Mouse (Mus musculus) heart, embryonic 12.5 days (tissue): ENCODE measurements around the gene Ptdss2. TPM values are rescaled to one million over a fixed set of nuclear protein-coding genes. Genes with fewer than 3 reads are reported as not detected.

ENCODE experiments used
- ATAC-seq: fragments of 200-750 bp; cut with Nextera tagmentation; 2 replicates; pipeline ENCODE4 v1.8.0; 2017; ENCODE audit warnings: moderate TSS enrichment, moderate library complexity; ENCODE audit not compliant: insufficient number of reproducible peaks, low FRiP score
- H3K27ac ChIP-seq: fragments of 300-500 bp; sonication (generic); 2 replicates; pipeline ENCODE4 v1.5.1; 2016; ENCODE audit warnings: mild to moderate bottlenecking, moderate library complexity; ENCODE audit not compliant: poor library complexity, severe bottlenecking
- H3K27me3 ChIP-seq: fragments of 300-500 bp; sonication (generic); replicated peaks from 2 replicates; pipeline ENCODE4 v1.6.1; 2016; ENCODE audit warnings: mild to moderate bottlenecking, moderate library complexity
- H3K36me3 ChIP-seq: fragments of 300-500 bp; sonication (generic); 2 replicates; pipeline ENCODE4 v1.6.1; 2016; ENCODE audit warnings: mild to moderate bottlenecking, moderate library complexity
- H3K4me1 ChIP-seq: fragments of 300-500 bp; sonication (generic); replicated peaks from 2 replicates; pipeline ENCODE4 v1.6.1; 2016; ENCODE audit warnings: mild to moderate bottlenecking
- H3K4me2 ChIP-seq: fragments of 300-500 bp; sonication (generic); 2 replicates; pipeline ENCODE4 v1.6.1; 2016; ENCODE audit warnings: mild to moderate bottlenecking, moderate library complexity
- H3K4me3 ChIP-seq: fragments of 300-500 bp; sonication (generic); 2 replicates; pipeline ENCODE4 v1.5.1; 2016; ENCODE audit warnings: mild to moderate bottlenecking
- H3K9ac ChIP-seq: fragments of 300-500 bp; sonication (generic); 2 replicates; pipeline ENCODE4 v1.6.1; 2016; ENCODE audit warnings: mild to moderate bottlenecking, moderate library complexity
- H3K9me3 ChIP-seq: fragments of 300-500 bp; sonication (generic); replicated peaks from 2 replicates; pipeline ENCODE4 v1.6.1; 2016; ENCODE audit warnings: mild to moderate bottlenecking, moderate library complexity
- WGBS: fragments of 180-500 bp; shearing (Covaris S2); methylation state at CpG from one replicate; pipeline ENCODE4 v1.1.7; 2016; 5-methylcytosine and 5-hydroxymethylcytosine counted together
- polyA plus RNA-seq: library from polyadenylated mRNA; unstranded; fragments of >200 nt; fragmentation: Nextera tagmentation; extraction: Ambion mirVana; gene quantifications from 2 replicates; pipeline ENCODE4 v1.2.1, GENCODE M21; 2016

Ptdss2 gene
- polyA plus RNA-seq, 1 experiment from 2014 or later, result 65.9 TPM

- ATAC-seq, result no peak
- no peaks in the 10 kb centered on the region for H3K27me3 ChIP-seq
- no peak overlapping the region for H3K9ac ChIP-seq
- H3K4me2 ChIP-seq, result no peak overlapping the region
- H3K9me3 ChIP-seq, result no peaks in the 10 kb centered on the region
- WGBS, result 65% methylated on average over 6 of the region's 6 CpGs
- H3K4me1 ChIP-seq, result 0 out of 2 replicates have a peak, but pooled peaks cover 15% of the 10 kb centered on the region
- no peak overlapping the region for H3K4me3 ChIP-seq
- H3K36me3 ChIP-seq, result peaks cover 71% of the 10 kb centered on the region
- H3K27ac ChIP-seq, result no peak overlapping the region
Measured at GRCm38 (mm10) chr7:141147044-141147443, 24.9 kb downstream of the Ptdss2 start.

- 77% methylated on average over 4 of the region's 4 CpGs for WGBS
- Histone ChIP-seq H3K4me2 (no peak overlapping the region), H3K4me3 (no peak overlapping the region), H3K27me3 (no peaks in the 10 kb centered on the region), H3K27ac (no peak overlapping the region), H3K4me1 (0 out of 2 replicates have a peak, but pooled peaks cover 10% of the 10 kb centered on the region), H3K9ac (no peak overlapping the region), H3K36me3 (peaks cover 71% of the 10 kb centered on the region), H3K9me3 (no peaks in the 10 kb centered on the region)
- ATAC-seq, result no peak
Measured at GRCm38 (mm10) chr7:141148639-141149038, 26.5 kb downstream of the Ptdss2 start.

DNA sequence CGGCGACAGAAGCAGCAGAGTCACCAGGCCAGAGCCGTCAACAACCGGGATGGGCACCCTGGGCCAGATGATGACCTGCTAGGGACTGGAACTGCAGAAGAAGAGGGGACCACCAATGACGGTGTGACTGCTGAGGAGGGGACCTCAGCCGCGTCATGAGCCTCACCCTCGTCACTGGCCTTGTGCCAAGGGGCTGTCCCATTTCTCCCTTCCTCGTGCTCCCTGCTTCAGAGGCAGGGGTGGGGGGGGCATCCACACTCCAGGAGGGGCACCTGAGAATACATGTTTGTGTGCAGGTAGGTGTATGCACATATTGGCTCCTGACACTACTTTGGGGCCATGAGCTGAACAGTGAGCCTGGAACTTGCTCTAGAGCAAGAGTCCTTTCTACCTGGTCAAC lies 33.2 kb downstream of the Ptdss2 start:
- H3K36me3 ChIP-seq, result peaks cover 72% of the 10 kb centered on the region
- WGBS, result 92% methylated on average over 9 of the region's 9 CpGs
- H3K4me3 ChIP-seq, result no peak overlapping the region
- no peak overlapping the region for H3K9ac ChIP-seq
- no peaks in the 10 kb centered on the region for H3K4me1 ChIP-seq
- ATAC-seq, result 0 out of 2 replicates have a peak, but pooled peaks have one; percentile 45
- no peaks in the 10 kb centered on the region for H3K27me3 ChIP-seq
- peaks cover 3% of the 10 kb centered on the region; the same call in 1 of the 2 replicates for H3K9me3 ChIP-seq
- H3K4me2 ChIP-seq, result no peak overlapping the region
- no peak overlapping the region for H3K27ac ChIP-seq

DNA sequence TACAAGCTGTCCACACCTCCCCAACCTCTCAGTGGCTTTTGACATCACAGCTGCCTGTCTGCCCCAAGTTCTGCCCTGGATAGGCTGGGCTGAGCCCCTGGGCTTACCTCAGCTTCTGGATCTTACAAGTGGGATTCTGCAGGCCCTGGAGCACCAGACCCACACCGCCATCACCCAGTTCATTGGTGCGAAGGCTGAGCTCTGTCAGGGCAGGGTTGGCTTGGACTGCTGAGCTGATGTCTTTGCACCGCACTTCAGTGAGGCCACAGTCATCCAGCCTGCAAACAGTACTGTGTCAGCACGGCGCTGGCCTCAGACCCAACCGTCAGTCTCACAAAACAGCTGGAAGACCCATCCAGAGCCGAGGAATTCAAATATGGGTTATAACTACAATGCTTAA lies 42.2 kb downstream of the Ptdss2 start:
- H3K9me3 ChIP-seq, result no peaks in the 10 kb centered on the region
- no peak overlapping the region for H3K4me2 ChIP-seq
- 89% methylated on average over 7 of the region's 7 CpGs for WGBS
- no peak overlapping the region for H3K9ac ChIP-seq
- no peaks in the 10 kb centered on the region for H3K27me3 ChIP-seq
- no peak for ATAC-seq
- peaks cover 62% of the 10 kb centered on the region for H3K36me3 ChIP-seq
- peaks cover 23% of the 10 kb centered on the region for H3K4me1 ChIP-seq
- H3K4me3 ChIP-seq, result no peak overlapping the region
- no peak overlapping the region for H3K27ac ChIP-seq

- H3K4me2 ChIP-seq, result no peak overlapping the region
- H3K27me3 ChIP-seq, result no peaks in the 10 kb centered on the region
- ATAC-seq, result no peak; the same call in 1 of the 2 replicates
- no peak overlapping the region for H3K4me3 ChIP-seq
- 81% methylated on average over 6 of the region's 6 CpGs for WGBS
- no peak overlapping the region for H3K27ac ChIP-seq
- H3K36me3 ChIP-seq, result peaks cover 57% of the 10 kb centered on the region
- peaks cover 23% of the 10 kb centered on the region for H3K4me1 ChIP-seq
- H3K9me3 ChIP-seq, result no peaks in the 10 kb centered on the region
- no peak overlapping the region for H3K9ac ChIP-seq
Measured at GRCm38 (mm10) chr7:141164850-141165249, 42.7 kb downstream of the Ptdss2 start.

DNA sequence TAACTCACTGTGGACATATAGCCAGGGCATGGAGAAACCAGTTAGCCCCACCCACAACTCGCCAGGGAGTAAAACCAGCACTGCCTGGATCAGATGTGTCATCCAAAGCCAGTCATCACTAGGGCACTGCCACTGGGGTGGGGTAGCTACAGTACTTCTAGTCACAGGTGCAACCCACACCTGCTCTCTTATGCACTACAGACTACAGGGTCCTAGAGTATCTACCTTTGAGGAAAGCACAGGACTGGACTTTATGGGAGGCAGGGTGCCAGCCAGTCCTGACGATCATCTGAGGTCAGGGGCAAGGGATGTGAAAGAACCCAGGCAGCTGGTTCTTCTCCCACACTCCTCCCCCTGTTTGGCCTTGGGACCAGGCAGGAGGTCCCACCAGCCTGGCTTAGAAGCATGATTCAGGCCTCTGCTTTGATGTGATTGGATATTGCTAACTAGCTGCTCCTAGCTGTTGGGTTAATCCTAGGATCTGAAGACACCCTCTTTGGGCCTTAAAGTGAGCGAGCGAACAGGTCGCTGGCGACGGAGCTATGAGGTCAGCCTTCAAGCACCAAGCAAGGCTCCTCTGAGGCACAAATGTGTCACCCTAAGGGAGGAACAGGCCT lies 45.8 kb downstream of the Ptdss2 start:
- Histone ChIP-seq H3K4me3 (peak overlapping the region; percentile 57), H3K27me3 (no peaks in the 10 kb centered on the region), H3K9me3 (no peaks in the 10 kb centered on the region), H3K9ac (peak overlapping the region; percentile 76), H3K27ac (0 out of 2 replicates have a peak overlapping the region, but pooled peaks have one; percentile 31), H3K36me3 (peaks cover 27% of the 10 kb centered on the region), H3K4me2 (peak overlapping the region; percentile 76), H3K4me1 (peaks cover 25% of the 10 kb centered on the region)
- WGBS, result 14% methylated on average over 7 of the region's 7 CpGs
- ATAC-seq, result no peak

DNA sequence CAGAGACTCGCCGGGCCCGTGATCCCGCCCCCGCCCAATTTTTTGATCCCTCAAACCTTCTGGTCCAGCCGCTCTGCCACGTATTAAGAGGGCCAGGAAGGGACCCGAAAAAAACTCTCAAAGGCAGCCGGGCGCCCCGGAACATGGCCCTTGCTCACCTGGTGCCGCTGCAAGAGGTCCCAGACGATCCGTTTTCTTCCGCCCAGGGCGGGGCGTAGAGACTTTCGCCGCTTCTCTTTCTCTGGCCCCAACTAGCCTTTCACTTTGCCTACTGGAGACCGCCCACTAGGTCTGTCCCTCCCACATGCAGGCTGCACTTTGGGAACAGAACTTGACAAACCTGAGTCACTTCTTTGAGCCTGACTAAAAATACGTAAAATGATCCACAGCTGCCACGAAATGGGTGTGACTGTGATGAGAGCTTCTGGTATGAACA lies 46.4 kb downstream of the Ptdss2 start:
- WGBS, result under 1% methylated on average over 22 of the region's 22 CpGs
- H3K9ac ChIP-seq, result peak overlapping the region; percentile 76
- ATAC-seq, result peak; percentile 57
- H3K4me2 ChIP-seq, result peak overlapping the region; percentile 76
- peak overlapping the region; percentile 31; the same call in 1 of the 2 replicates for H3K27ac ChIP-seq
- H3K36me3 ChIP-seq, result peaks cover 22% of the 10 kb centered on the region
- H3K27me3 ChIP-seq, result no peaks in the 10 kb centered on the region
- peak overlapping the region; percentile 57 for H3K4me3 ChIP-seq
- no peaks in the 10 kb centered on the region for H3K9me3 ChIP-seq
- H3K4me1 ChIP-seq, result peaks cover 30% of the 10 kb centered on the region

GRCm38 (mm10) chr7:141169300-141169699 lies 47.1 kb downstream of the Ptdss2 start:
- H3K27me3 ChIP-seq, result no peaks in the 10 kb centered on the region
- no peak for ATAC-seq
- H3K4me3 ChIP-seq, result no peak overlapping the region
- H3K4me2 ChIP-seq, result peak overlapping the region; percentile 76
- peaks cover 28% of the 10 kb centered on the region for H3K4me1 ChIP-seq
- H3K9ac ChIP-seq, result 0 out of 2 replicates have a peak overlapping the region, but pooled peaks have one; percentile 76
- no peak overlapping the region for H3K27ac ChIP-seq
- WGBS, result 71% methylated on average over 1 of the region's 1 CpGs
- H3K36me3 ChIP-seq, result peaks cover 14% of the 10 kb centered on the region; the same call in 1 of the 2 replicates
- no peaks in the 10 kb centered on the region for H3K9me3 ChIP-seq

DNA sequence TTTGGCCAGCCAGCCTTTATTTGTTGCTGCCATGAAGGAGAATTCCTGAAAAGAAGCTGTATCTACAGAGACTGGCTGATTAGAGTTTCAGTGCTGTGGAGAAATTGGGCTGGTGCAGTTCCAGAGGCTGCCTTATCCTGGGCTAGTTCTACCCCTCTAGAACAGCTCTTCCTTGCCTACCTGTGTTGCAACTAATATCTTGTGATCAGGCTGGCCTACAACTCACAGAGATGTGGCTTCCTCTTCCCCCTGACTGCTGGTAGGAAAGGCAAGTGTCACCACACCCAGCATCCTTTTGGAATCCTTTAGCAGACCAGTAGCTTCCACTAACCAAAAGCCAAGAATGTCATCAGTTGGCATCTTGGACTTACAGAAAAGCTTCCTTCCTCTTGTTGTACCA lies 47.7 kb downstream of the Ptdss2 start:
- no peak for ATAC-seq
- Histone ChIP-seq H3K4me3 (no peak overlapping the region), H3K4me1 (peaks cover 26% of the 10 kb centered on the region), H3K27me3 (no peaks in the 10 kb centered on the region), H3K4me2 (no peak overlapping the region), H3K27ac (no peak overlapping the region), H3K9me3 (no peaks in the 10 kb centered on the region), H3K36me3 (peaks cover 10% of the 10 kb centered on the region; the same call in 1 of the 2 replicates), H3K9ac (no peak overlapping the region)

GRCm38 (mm10) chr7:141172116-141173006 lies 50.2 kb downstream of the Ptdss2 start, which contains the start of gene Rnh1:
TSS of gene Rnh1 (minus strand) at chr7:141172857.
- Histone ChIP-seq H3K9ac (peak within 1 kb of the TSS; percentile 76), H3K9me3 (no peaks in the 10 kb centered on the region), H3K36me3 (no peaks in the 10 kb centered on the region), H3K4me2 (peak within 1 kb of the TSS; percentile 68), H3K4me3 (peak within 1 kb of the TSS; percentile 58), H3K27me3 (peaks cover 4% of the 10 kb centered on the region; the same call in 1 of the 2 replicates), H3K4me1 (peaks cover 25% of the 10 kb centered on the region), H3K27ac (peak within 1 kb of the TSS; percentile 91)
- WGBS, result 4% methylated on average over 55 of the region's 55 CpGs
- ATAC-seq, result peak; percentile 95

DNA sequence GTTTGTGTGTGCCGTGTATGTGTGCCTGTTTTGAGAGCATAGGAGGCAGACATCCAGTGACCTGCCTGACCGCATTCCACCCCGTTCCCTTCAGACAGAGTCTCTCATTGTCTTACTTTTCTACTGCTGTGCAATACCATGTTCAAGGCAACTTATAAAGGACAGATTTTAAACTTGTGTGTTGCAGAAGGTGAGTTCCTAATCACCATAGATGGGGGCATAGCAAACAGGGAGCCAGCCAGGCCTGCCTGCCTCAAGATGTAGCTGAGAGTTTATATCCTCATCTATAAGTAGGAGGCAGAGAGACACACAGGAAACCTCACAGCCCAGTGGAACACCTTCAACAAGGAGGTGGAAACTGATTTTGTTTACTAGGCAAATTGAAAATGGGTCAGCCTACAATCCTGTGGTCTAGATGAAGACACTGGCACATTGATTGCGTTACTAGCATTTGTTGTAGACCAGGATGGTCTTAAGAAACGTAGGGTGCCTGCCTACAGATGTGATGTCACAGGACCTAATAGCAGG lies 51.2 kb downstream of the Ptdss2 start:
- H3K9me3 ChIP-seq, result no peaks in the 10 kb centered on the region
- peaks cover 11% of the 10 kb centered on the region; the same call in 1 of the 2 replicates for H3K27me3 ChIP-seq
- peak overlapping the region; percentile 76 for H3K9ac ChIP-seq
- WGBS, result 88% methylated on average over 5 of the region's 5 CpGs
- H3K36me3 ChIP-seq, result no peaks in the 10 kb centered on the region
- peaks cover 16% of the 10 kb centered on the region for H3K4me1 ChIP-seq
- peak overlapping the region; percentile 58 for H3K4me3 ChIP-seq
- H3K4me2 ChIP-seq, result peak overlapping the region; percentile 68
- ATAC-seq, result no peak
- no peak overlapping the region; the same call in 1 of the 2 replicates for H3K27ac ChIP-seq
